In the genomic region with DNA sequence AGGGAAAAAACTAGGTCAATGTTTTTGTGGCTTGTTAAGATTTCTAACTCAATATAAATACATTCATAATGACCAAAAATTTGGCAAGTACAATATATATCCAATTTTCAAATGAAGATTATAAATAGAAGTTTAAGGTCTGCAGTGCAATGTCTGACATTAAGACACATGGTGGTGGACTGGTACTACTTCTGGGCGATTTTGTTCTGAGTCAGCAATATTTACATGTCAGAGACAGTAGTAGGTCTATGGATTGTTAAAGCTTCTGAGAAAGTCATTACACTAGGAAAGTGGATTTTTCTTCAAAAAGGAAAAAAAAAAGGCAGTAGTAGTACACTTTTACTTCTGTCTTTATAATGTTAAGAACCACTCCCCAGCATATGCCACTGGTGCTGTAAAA, we compare ENCODE assay signal across 25 mouse cellular contexts.
"Had no signal": no experiment of that assay in that cellular context is flagged by ENCODE, and none has a peak within 500 bp of the region (broad histone marks: within the 10 kb centered on the region; RNA-seq: fewer than 3 reads in every experiment).

No protein-coding gene starts in this region.

- H3K9ac ChIP-seq: heart, embryonic 13.5 days; heart, embryonic 15.5 days; hindbrain, embryonic 13.5 days; hindbrain, embryonic 15.5 days; limb, embryonic 12.5 days; liver, embryonic 12.5 days; liver, embryonic 14.5 days had no signal

- H3K9me3 ChIP-seq: heart, embryonic 13.5 days; heart, embryonic 15.5 days; hindbrain, embryonic 13.5 days; hindbrain, embryonic 15.5 days; limb, embryonic 10.5 days; limb, embryonic 12.5 days; liver, embryonic 12.5 days had no signal

- H3K4me2 ChIP-seq: heart, embryonic 11.5 days; heart, embryonic 13.5 days; heart, embryonic 15.5 days; hindbrain, embryonic 13.5 days; hindbrain, embryonic 15.5 days; limb, embryonic 12.5 days; liver, embryonic 12.5 days had no signal

- ATAC-seq: hindbrain, postnatal 0 days; intestine, embryonic 16.5 days; liver, embryonic 12.5 days had no signal

- H3K4me1 ChIP-seq: heart, embryonic 15.5 days; hindbrain, embryonic 13.5 days; hindbrain, embryonic 15.5 days; limb, embryonic 10.5 days; limb, embryonic 12.5 days; liver, embryonic 12.5 days had no signal

- H3K36me3 ChIP-seq: hindbrain, embryonic 15.5 days had no signal

- H3K27ac ChIP-seq: gastrocnemius, adult 2 months; heart, adult 2 months; heart, embryonic 13.5 days; heart, embryonic 15.5 days; hindbrain, embryonic 13.5 days; hindbrain, embryonic 15.5 days; hindbrain, postnatal 0 days; left cerebral cortex, adult 2 months; limb, embryonic 10.5 days; limb, embryonic 12.5 days; liver, embryonic 12.5 days; liver, embryonic 14.5 days had no signal

- H3K4me3 ChIP-seq: gastrocnemius, adult 2 months; heart, adult 2 months; heart, embryonic 13.5 days; heart, embryonic 15.5 days; hindbrain, embryonic 13.5 days; hindbrain, embryonic 15.5 days; left cerebral cortex, adult 2 months; limb, embryonic 10.5 days; limb, embryonic 12.5 days; liver, embryonic 12.5 days had no signal

- H3K27me3 ChIP-seq: heart, embryonic 13.5 days; heart, embryonic 15.5 days; hindbrain, embryonic 13.5 days; hindbrain, embryonic 15.5 days; limb, embryonic 12.5 days; liver, embryonic 12.5 days had no signal

- DNase-seq: gastrocnemius, adult 2 months; gastrocnemius, postnatal 10 days; gastrocnemius, postnatal 36 days; heart, adult 11 months; heart, adult 2 months; heart, postnatal 14 days; heart, postnatal 36 days; kidney, adult 11 months; kidney, adult 8-10 months; kidney, postnatal 10 days; kidney, postnatal 25 days; kidney, postnatal 4 days; liver had no signal
